Mouse (Mus musculus) megakaryocyte progenitor cell, adult 5-6 weeks (primary cell): ENCODE data around the gene Kmt2b. TPM values are rescaled to one million over a fixed set of nuclear protein-coding genes. Genes with fewer than 3 reads are reported as not detected.
A peak's percentile ranks its signal among the peaks of the same experiment; 100 is the strongest.

Experiments
- ATAC-seq: replicated peaks from 2 replicates; pipeline ENCODE4 v1.8.0; 2016; ENCODE audit warnings: mild to moderate bottlenecking, moderate TSS enrichment, inconsistent platforms; ENCODE audit not compliant: poor library complexity
- total RNA-seq, 2 experiments: library from RNA; stranded (forward) in 1 of 2; stranded (reverse) in 1 of 2; fragments of 157-497, 149-512 nt in 1 of 2; fragments of 200-1000 nt in 1 of 2; gene quantifications; 2 replicates each; pipeline versions ENCODE4 v1.2.3 to v1.2.4; 2015 to 2017

The Kmt2b gene
- 72.2 and 99.8 TPM in 2 replicates for total RNA-seq (2015)
- 11.7 and 14.5 TPM in 2 replicates for total RNA-seq (2017)

DNA sequence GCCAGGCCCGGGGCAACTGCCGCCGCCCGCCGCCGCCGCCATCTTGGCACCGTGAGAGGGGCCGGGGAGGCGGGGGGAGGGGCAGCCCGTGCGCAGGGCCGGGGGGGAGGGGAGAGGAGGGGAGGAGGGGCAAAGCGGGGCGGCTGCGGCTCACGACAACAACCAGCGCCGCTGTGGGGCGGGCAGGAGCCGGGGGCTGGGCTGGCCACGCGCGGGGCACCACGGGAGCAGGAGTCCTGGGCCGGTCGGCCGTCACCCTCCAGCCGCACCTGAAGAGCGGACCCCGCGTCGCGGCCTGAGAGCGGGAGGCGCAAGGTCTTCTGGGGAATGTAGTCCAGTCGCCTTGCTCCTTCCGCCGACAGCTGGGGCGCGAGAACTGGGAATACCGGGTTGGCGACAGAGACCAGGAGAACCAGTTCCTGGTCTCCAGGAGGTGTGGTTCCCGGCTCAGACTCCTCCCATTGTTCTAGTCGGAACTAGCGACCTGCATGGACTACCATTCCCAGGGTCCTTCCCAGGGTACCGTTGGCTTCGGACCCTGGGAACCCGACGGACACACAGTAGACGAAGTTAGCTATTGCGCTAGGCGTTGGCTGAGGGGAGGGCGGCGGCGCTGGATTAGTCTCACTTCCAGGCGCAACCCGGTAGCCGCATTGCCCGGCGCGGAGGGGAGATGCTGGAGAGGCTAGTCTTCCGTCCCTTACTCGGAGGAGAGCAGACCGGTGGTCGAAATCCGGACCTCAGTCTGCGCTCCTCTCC lies at the start of gene Kmt2b:
Kmt2b (minus strand) TSS at position 51 of the 759 bp plus-strand sequence.
- ATAC-seq = peak; percentile 83

DNA sequence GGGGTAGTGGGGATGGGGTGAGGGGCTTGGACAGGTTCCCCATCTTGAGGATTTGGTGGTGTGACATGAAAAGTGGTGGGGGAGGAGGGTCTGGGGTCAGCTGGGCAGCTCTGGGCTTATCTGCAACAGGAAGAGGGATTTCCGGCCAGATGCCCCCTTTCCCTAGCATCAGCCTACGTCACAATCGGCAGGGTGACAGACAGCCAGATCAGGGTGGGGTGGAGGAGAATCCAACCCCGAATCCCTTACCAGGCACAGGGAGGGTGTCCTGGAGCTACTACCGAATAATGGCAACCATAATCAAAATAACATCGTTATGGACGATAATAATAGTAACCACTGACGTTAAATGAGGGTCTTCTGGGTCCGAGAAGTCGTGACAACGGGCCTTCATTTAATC lies 47.9 kb upstream of the Kmt2b start:
- ATAC-seq = no peak

- no peak for ATAC-seq
Observed at GRCm38 (mm10) chr7:30635752-30636151, 47.2 kb upstream of the Kmt2b start, which contains the start of gene Etv2. Etv2 (minus strand) TSS chr7:30635852.

- peak; percentile 92 for ATAC-seq
Observed at GRCm38 (mm10) chr7:30634621-30635020, 46.1 kb upstream of the Kmt2b start.

DNA sequence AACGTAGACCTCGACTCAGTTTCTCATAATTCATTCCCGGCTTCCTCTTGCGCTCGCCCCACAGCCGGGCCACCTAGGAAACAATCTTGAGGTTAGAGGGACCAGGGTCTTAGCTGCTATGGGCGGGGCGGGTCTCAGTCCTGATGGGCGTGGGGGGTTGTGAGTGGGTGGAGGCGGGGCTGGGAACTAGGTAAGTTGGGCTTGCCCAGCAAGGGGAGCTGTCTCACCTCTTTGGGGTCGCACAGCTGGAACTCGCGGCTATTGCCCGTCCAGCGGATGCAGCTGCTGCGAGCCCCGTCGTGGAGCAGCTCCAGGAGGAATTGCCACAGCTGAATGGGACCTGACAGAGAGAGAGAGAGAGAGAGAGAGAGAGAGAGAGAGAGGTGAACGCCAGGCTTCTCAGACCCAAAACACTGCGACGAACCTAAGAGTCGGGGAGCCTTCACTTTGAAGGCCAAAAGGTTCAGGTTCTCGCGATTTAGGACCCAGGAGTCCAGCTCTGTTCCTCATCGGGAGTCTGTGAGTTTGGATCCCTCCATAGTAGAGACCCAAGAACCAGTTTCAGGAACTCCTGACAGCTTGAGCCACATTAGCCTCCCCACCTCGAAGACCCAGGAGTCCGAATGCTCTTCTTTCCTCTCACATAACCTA lies 45.4 kb upstream of the Kmt2b start:
- ATAC-seq = 0 out of 2 replicates have a peak, but pooled peaks have one; percentile 20

DNA sequence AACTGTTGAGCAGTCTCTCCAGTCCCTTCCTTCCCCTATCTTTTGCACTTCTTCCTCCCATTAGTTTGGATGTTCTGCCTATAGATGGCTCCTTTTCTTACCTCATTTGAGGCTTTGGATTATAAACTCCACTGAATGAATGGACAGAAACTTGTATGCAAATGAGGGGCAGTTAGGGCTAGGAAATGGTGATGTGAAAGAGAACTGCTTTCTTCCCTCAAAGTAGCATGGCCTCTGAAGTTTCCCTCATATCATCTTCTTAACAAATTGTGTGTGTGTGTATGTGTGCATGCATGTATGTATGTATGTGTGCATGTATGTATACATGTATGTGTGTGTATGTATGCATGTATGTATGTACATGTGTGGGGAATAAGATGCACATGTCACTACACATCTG lies 40.5 kb upstream of the Kmt2b start:
- no peak for ATAC-seq

GRCm38 (mm10) chr7:30626647-30627046 lies 38.1 kb upstream of the Kmt2b start:
- ATAC-seq = no peak

DNA sequence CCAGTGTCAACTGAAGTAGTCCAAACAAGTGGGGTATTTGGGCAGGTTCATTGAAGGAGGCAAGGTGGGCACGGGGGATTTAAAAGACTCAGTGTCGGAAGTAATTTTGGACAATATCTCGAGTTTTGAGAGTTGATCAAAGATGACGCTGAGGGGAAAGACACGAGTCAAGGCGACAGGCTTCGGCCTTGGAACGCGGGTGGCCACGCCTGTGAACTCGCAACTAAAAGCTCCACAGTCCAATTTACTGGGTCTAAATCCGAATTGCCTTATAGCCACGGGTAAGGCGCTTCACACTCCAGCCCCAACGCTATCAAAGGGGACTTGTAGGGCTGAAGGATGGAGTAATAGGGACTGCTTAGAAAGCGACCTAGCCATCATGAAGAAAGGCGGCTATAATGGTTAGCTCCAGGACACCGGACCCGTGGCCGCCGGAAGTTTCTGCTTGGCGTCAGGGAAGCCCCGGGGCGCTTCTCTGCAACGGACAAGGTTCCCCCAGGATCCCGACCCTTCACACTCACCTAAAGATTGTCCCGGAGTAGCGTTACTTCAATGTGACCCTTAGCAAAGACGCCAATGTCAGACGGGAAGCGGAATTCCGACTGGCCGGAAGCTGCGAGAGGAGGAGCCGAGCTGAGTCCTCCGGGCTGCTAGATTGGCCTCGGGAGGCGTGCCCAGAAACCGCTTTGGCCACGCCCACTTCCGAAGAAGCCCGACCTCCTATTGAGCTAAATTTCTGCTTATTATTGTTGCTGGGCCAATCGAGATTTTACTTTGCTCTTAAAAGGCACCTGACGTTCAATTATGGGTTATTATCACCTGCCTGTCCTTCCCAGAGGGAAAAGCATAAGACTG lies 37.2 kb upstream of the Kmt2b start, which contains the start of gene Cox6b1:
Cox6b1 (minus strand) TSS at position 622 of the 855 bp plus-strand sequence.
- peak; percentile 99 for ATAC-seq

- ATAC-seq = peak; percentile 69
Observed at GRCm38 (mm10) chr7:30619202-30619601, 30.7 kb upstream of the Kmt2b start.

GRCm38 (mm10) chr7:30618658-30619057 lies 30.1 kb upstream of the Kmt2b start:
- ATAC-seq = no peak

- no peak for ATAC-seq
Observed at GRCm38 (mm10) chr7:30615049-30615760, 26.7 kb upstream of the Kmt2b start.

DNA sequence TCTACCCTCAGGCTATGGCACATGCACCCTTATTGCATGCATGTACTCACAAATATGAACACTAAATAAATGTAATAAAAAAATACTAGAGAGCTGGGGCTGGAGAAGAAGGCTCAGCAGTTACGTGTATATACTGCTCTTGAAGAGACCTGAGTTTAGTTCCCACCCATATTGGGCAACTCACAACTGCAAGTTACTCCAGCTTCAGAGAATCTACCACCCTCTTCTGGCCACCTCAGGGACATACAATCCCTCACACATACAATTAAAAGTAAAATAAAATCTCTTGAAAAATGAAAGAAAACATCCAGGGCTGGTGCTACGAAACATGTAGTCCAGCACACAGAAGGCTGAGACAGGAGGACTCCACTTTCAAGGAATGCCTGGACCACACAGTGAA lies 25.9 kb upstream of the Kmt2b start:
- ATAC-seq = peak; percentile 84

GRCm38 (mm10) chr7:30613529-30614112 lies 25.1 kb upstream of the Kmt2b start:
- peak; percentile 74 for ATAC-seq

- no peak for ATAC-seq
Observed at GRCm38 (mm10) chr7:30612654-30613402, 24.3 kb upstream of the Kmt2b start, which contains the start of gene Upk1a. Upk1a (minus strand) TSS chr7:30612847.

GRCm38 (mm10) chr7:30610043-30610442 lies 21.5 kb upstream of the Kmt2b start:
- ATAC-seq = no peak

- no peak for ATAC-seq
Observed at GRCm38 (mm10) chr7:30608476-30608875, 19.9 kb upstream of the Kmt2b start.

GRCm38 (mm10) chr7:30607706-30608309 lies 19.3 kb upstream of the Kmt2b start:
- ATAC-seq = peak; percentile 93

DNA sequence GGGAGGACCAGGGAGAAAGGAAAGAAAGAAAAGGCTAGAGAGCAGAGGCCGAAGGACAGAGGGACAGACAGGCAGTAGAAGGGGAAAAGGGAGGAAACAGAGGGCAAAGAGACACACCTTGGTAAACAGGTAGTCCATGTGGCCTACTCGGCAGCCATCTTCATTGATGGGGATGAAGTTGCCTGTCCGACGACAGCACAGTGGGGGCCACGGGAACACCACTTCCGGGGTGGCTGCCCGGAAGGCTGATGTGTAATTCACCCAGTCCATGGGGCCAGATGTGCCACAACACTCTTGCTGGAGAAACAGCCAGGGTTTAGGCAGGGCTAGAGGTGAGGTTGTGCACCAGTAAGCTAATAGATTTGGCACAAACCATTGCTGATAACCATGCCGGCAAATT lies 16.4 kb upstream of the Kmt2b start:
- ATAC-seq = no peak

GRCm38 (mm10) chr7:30604424-30604823 lies 15.9 kb upstream of the Kmt2b start:
- ATAC-seq = no peak
